Mouse (Mus musculus) hindbrain, embryonic 12.5 days (tissue): ENCODE results near the gene Slc35e1. TPM values are rescaled to one million over a fixed set of nuclear protein-coding genes. Genes with fewer than 3 reads are reported as not detected.
A peak's percentile ranks its signal among the peaks of the same experiment; 100 is the strongest.

Experiments used
- ATAC-seq: fragments of 200-750 bp; cut with Nextera tagmentation; 2 replicates; pipeline ENCODE4 v1.8.0; 2017; ENCODE audit warnings: moderate TSS enrichment; ENCODE audit not compliant: low FRiP score
- H3K27ac ChIP-seq: fragments of 300-500 bp; sonication (generic); 2 replicates; pipeline ENCODE4 v1.5.1; 2016; ENCODE audit warnings: mild to moderate bottlenecking
- H3K27me3 ChIP-seq: fragments of 300-500 bp; sonication (generic); 2 replicates; pipeline ENCODE4 v1.6.1; 2016; ENCODE audit warnings: mild to moderate bottlenecking
- H3K36me3 ChIP-seq: fragments of 300-500 bp; sonication (generic); 2 replicates; pipeline ENCODE4 v1.6.1; 2016; ENCODE audit warnings: mild to moderate bottlenecking
- H3K4me1 ChIP-seq: fragments of 300-500 bp; sonication (generic); 2 replicates; pipeline ENCODE4 v1.6.1; 2016
- H3K4me2 ChIP-seq: fragments of 300-500 bp; sonication (generic); replicated peaks from 2 replicates; pipeline ENCODE4 v1.6.1; 2016; ENCODE audit warnings: mild to moderate bottlenecking
- H3K4me3 ChIP-seq: fragments of 300-500 bp; sonication (generic); 2 replicates; pipeline ENCODE4 v1.5.1; 2016; ENCODE audit warnings: mild to moderate bottlenecking
- H3K9ac ChIP-seq: fragments of 300-500 bp; sonication (generic); 2 replicates; pipeline ENCODE4 v1.6.1; 2016; ENCODE audit warnings: mild to moderate bottlenecking, moderate library complexity
- H3K9me3 ChIP-seq: fragments of 300-500 bp; sonication (generic); replicated peaks from 2 replicates; pipeline ENCODE4 v1.6.1; 2016; ENCODE audit warnings: mild to moderate bottlenecking
- WGBS: fragments of 180-500 bp; shearing (Covaris S2); methylation state at CpG from one replicate; pipeline ENCODE4 v1.1.7; 2016; 5-methylcytosine and 5-hydroxymethylcytosine counted together
- polyA plus RNA-seq: library from polyadenylated mRNA; unstranded; fragments of >200 nt; fragmentation: Nextera tagmentation; extraction: Ambion mirVana; gene quantifications from 2 replicates; pipeline ENCODE4 v1.2.1, GENCODE M21; 2016

The Slc35e1 gene
- polyA plus RNA-seq, 1 experiment from 2014 or later, result 27.8 TPM

GRCm38 (mm10) chr8:72499521-72500284, 7.3 kb upstream of the Slc35e1 start:
- 100% methylated on average over 2 of the region's 2 CpGs for WGBS
- Histone ChIP-seq H3K9me3 (no peaks in the 10 kb centered on the region), H3K4me3 (no peak overlapping the region), H3K36me3 (peaks cover 33% of the 10 kb centered on the region), H3K9ac (no peak overlapping the region), H3K4me1 (peaks cover 3% of the 10 kb centered on the region; the same call in 1 of the 2 replicates), H3K27me3 (no peaks in the 10 kb centered on the region), H3K4me2 (no peak overlapping the region), H3K27ac (no peak overlapping the region)
- ATAC-seq, result no peak

- WGBS, result 95% methylated on average over 4 of the region's 4 CpGs
- Histone ChIP-seq H3K9ac (no peak overlapping the region), H3K9me3 (no peaks in the 10 kb centered on the region), H3K4me2 (no peak overlapping the region), H3K27me3 (no peaks in the 10 kb centered on the region), H3K4me3 (no peak overlapping the region), H3K4me1 (peaks cover 8% of the 10 kb centered on the region), H3K36me3 (peaks cover 35% of the 10 kb centered on the region), H3K27ac (no peak overlapping the region)
- no peak for ATAC-seq
Measured at GRCm38 (mm10) chr8:72498527-72498926, 6.1 kb upstream of the Slc35e1 start.

GRCm38 (mm10) chr8:72497911-72498310, 5.5 kb upstream of the Slc35e1 start:
- no peaks in the 10 kb centered on the region for H3K9me3 ChIP-seq
- no peak for ATAC-seq
- no peak overlapping the region for H3K4me2 ChIP-seq
- H3K4me1 ChIP-seq, result peaks cover 11% of the 10 kb centered on the region
- WGBS, result 92% methylated on average over 1 of the region's 1 CpGs
- no peak overlapping the region for H3K27ac ChIP-seq
- H3K36me3 ChIP-seq, result peaks cover 34% of the 10 kb centered on the region
- H3K4me3 ChIP-seq, result no peak overlapping the region
- H3K27me3 ChIP-seq, result no peaks in the 10 kb centered on the region
- no peak overlapping the region for H3K9ac ChIP-seq

GRCm38 (mm10) chr8:72496217-72496616, 3.8 kb upstream of the Slc35e1 start:
- WGBS, result 92% methylated on average over 19 of the region's 19 CpGs
- no peaks in the 10 kb centered on the region for H3K9me3 ChIP-seq
- ATAC-seq, result no peak
- H3K4me1 ChIP-seq, result peaks cover 17% of the 10 kb centered on the region
- no peak overlapping the region for H3K27ac ChIP-seq
- no peak overlapping the region for H3K9ac ChIP-seq
- H3K27me3 ChIP-seq, result no peaks in the 10 kb centered on the region
- H3K4me3 ChIP-seq, result no peak overlapping the region
- no peak overlapping the region for H3K4me2 ChIP-seq
- H3K36me3 ChIP-seq, result peaks cover 30% of the 10 kb centered on the region

GRCm38 (mm10) chr8:72495411-72496111, 3.1 kb upstream of the Slc35e1 start:
- 87% methylated on average over 23 of the region's 23 CpGs for WGBS
- H3K4me2 ChIP-seq, result no peak overlapping the region
- H3K4me1 ChIP-seq, result peaks cover 21% of the 10 kb centered on the region

GRCm38 (mm10) chr8:72493381-72493780, 967 bp upstream of the Slc35e1 start:
- ATAC-seq, result no peak
- Histone ChIP-seq H3K36me3 (peaks cover 35% of the 10 kb centered on the region), H3K27ac (peak overlapping the region; percentile 69; the same call in 1 of the 2 replicates), H3K4me3 (peak overlapping the region; percentile 91), H3K9me3 (no peaks in the 10 kb centered on the region), H3K4me2 (peak overlapping the region; percentile 72), H3K9ac (peak overlapping the region; percentile 65), H3K27me3 (no peaks in the 10 kb centered on the region), H3K4me1 (peaks cover 24% of the 10 kb centered on the region)
- 17% methylated on average over 8 of the region's 8 CpGs for WGBS

More at GRCm38 (mm10) chr8:72495411-72496111, 3.1 kb upstream of the Slc35e1 start:
- H3K4me3 ChIP-seq, result no peak overlapping the region
- no peaks in the 10 kb centered on the region for H3K9me3 ChIP-seq
- H3K27me3 ChIP-seq, result no peaks in the 10 kb centered on the region
- no peak overlapping the region for H3K9ac ChIP-seq
- peaks cover 30% of the 10 kb centered on the region for H3K36me3 ChIP-seq
- ATAC-seq, result no peak
- H3K27ac ChIP-seq, result no peak overlapping the region

- H3K36me3 ChIP-seq, result peaks cover 35% of the 10 kb centered on the region
- H3K27ac ChIP-seq, result peak overlapping the region; percentile 69
- H3K27me3 ChIP-seq, result no peaks in the 10 kb centered on the region
- H3K4me1 ChIP-seq, result peaks cover 24% of the 10 kb centered on the region
- no peaks in the 10 kb centered on the region for H3K9me3 ChIP-seq
- H3K4me2 ChIP-seq, result peak overlapping the region; percentile 94
- WGBS, result under 1% methylated on average over 46 of the region's 56 CpGs
- peak; percentile 98 for ATAC-seq
- H3K9ac ChIP-seq, result peak overlapping the region; percentile 88
- H3K4me3 ChIP-seq, result peak overlapping the region; percentile 91
Measured at GRCm38 (mm10) chr8:72492622-72493081, 238 bp upstream of the Slc35e1 start.

GRCm38 (mm10) chr8:72491017-72491416, 1.4 kb downstream of the Slc35e1 start:
- 92% methylated on average over 2 of the region's 2 CpGs for WGBS
- peaks cover 27% of the 10 kb centered on the region for H3K36me3 ChIP-seq
- H3K4me3 ChIP-seq, result 0 out of 2 replicates have a peak overlapping the region, but pooled peaks have one; percentile 91

GRCm38 (mm10) chr8:72487014-72487413, 5.4 kb downstream of the Slc35e1 start:
- Histone ChIP-seq H3K4me1 (peaks cover 13% of the 10 kb centered on the region), H3K4me2 (no peak overlapping the region), H3K4me3 (no peak overlapping the region), H3K36me3 (peaks cover 43% of the 10 kb centered on the region), H3K9me3 (no peaks in the 10 kb centered on the region), H3K27ac (no peak overlapping the region), H3K27me3 (no peaks in the 10 kb centered on the region), H3K9ac (no peak overlapping the region)
- no peak for ATAC-seq

More at GRCm38 (mm10) chr8:72491017-72491416, 1.4 kb downstream of the Slc35e1 start:
- Histone ChIP-seq H3K9me3 (no peaks in the 10 kb centered on the region), H3K27me3 (no peaks in the 10 kb centered on the region), H3K9ac (no peak overlapping the region), H3K27ac (no peak overlapping the region), H3K4me2 (peak overlapping the region; percentile 94), H3K4me1 (peaks cover 24% of the 10 kb centered on the region)
- ATAC-seq, result no peak

GRCm38 (mm10) chr8:72485456-72486199, 6.8 kb downstream of the Slc35e1 start:
- Histone ChIP-seq H3K27me3 (no peaks in the 10 kb centered on the region), H3K36me3 (peaks cover 54% of the 10 kb centered on the region), H3K9ac (no peak overlapping the region), H3K27ac (no peak overlapping the region), H3K9me3 (no peaks in the 10 kb centered on the region), H3K4me1 (0 out of 2 replicates have a peak, but pooled peaks cover 4% of the 10 kb centered on the region), H3K4me3 (no peak overlapping the region), H3K4me2 (no peak overlapping the region)
- ATAC-seq, result no peak
- 88% methylated on average over 6 of the region's 6 CpGs for WGBS

- Histone ChIP-seq H3K27ac (peak within 1 kb of the TSS; percentile 93), H3K36me3 (peaks cover 41% of the 10 kb centered on the region), H3K4me2 (peak within 1 kb of the TSS; percentile 99), H3K4me3 (peak within 1 kb of the TSS; percentile 91), H3K9ac (peak within 1 kb of the TSS; percentile 88), H3K27me3 (no peaks in the 10 kb centered on the region), H3K9me3 (no peaks in the 10 kb centered on the region), H3K4me1 (peaks cover 17% of the 10 kb centered on the region)
- ATAC-seq, result peak; percentile 97
- WGBS, result under 1% methylated on average over 80 of the region's 80 CpGs
Measured at GRCm38 (mm10) chr8:72474826-72475546, 17.4 kb downstream of the Slc35e1 start, which contains the start of gene Cherp. Cherp (minus strand) TSS chr8:72475226.
